Mouse (Mus musculus) MEL (cell line): Measurements from ENCODE around the gene Sdad1. TPM values are rescaled to one million over a fixed set of nuclear protein-coding genes. Genes with fewer than 3 reads are reported as not detected.

ENCODE experiments used
- DNase-seq: peaks from one replicate; pipeline ENCODE4 v3.0.0; 2011; ENCODE audit warnings: low read depth, low spot score
- H3K27ac ChIP-seq: 2 replicates; pipeline ENCODE4 v1.5.1; 2012; ENCODE audit warnings: low read depth, mild to moderate bottlenecking, control low read depth, low read length, moderate library complexity; ENCODE audit not compliant: control insufficient read depth
- H3K27me3 ChIP-seq, 2 experiments: fragments of 150-350 bp in 1 of 2; sonication (generic) in 1 of 2; 2 replicates each; pipeline ENCODE4 v1.6.1; 2012; ENCODE audit warnings: low read length in 2 of 2, mild to moderate bottlenecking in 2 of 2, improper control_type of control experiment in 1 of 2, moderate library complexity in 1 of 2; ENCODE audit not compliant: insufficient read depth in 2 of 2, control insufficient read depth in 1 of 2
- H3K36me3 ChIP-seq, 2 experiments: 2 replicates each; pipeline ENCODE4 v1.6.1; 2012 to 2014; ENCODE audit warnings: low read length in 2 of 2, improper control_type of control experiment in 1 of 2, inconsistent platforms in 1 of 2, mild to moderate bottlenecking in 1 of 2; ENCODE audit not compliant: insufficient read depth in 2 of 2, control insufficient read depth in 1 of 2
- H3K4me1 ChIP-seq, 2 experiments: fragments of 150-350 bp in 1 of 2; sonication (generic) in 1 of 2; 2 replicates each; pipeline ENCODE4 v1.6.1; 2012; ENCODE audit warnings: low read length in 2 of 2, improper control_type of control experiment in 1 of 2, mild to moderate bottlenecking in 1 of 2; ENCODE audit not compliant: insufficient read depth in 2 of 2, control insufficient read depth in 1 of 2
- H3K4me3 ChIP-seq, 2 experiments: fragments of 150-350 bp in 1 of 2; sonication (generic) in 1 of 2; 2 replicates each; pipeline ENCODE4 v1.5.1; 2012; ENCODE audit warnings: low read depth in 2 of 2, low read length in 2 of 2, mild to moderate bottlenecking in 2 of 2, moderate library complexity in 2 of 2, control low read depth in 1 of 2, improper control_type of control experiment in 1 of 2; ENCODE audit not compliant: control insufficient read depth in 1 of 2, insufficient read depth in 1 of 2
- H3K79me2 ChIP-seq: 2 replicates; pipeline ENCODE4 v1.6.1; 2012; ENCODE audit warnings: mild to moderate bottlenecking, low read length, moderate library complexity; ENCODE audit not compliant: control insufficient read depth, poor library complexity, insufficient read depth
- H3K9ac ChIP-seq: 2 replicates; pipeline ENCODE4 v1.6.1; 2012; ENCODE audit warnings: low read depth, mild to moderate bottlenecking, control low read depth, low read length, moderate library complexity; ENCODE audit not compliant: control insufficient read depth, poor library complexity, severe bottlenecking
- H3K9me3 ChIP-seq: fragments of 150-350 bp; sonication (generic); replicated peaks from 2 replicates; pipeline ENCODE4 v1.6.1; 2012; ENCODE audit warnings: mild to moderate bottlenecking, low read length, improper control_type of control experiment, moderate library complexity; ENCODE audit not compliant: insufficient read depth
- BHLHE40 ChIP-seq: IDR thresholded peaks from 2 replicates; pipeline ENCODE4 v1.6.1; 2012; ENCODE audit warnings: low read depth, mild to moderate bottlenecking, inconsistent platforms, low read length, improper control_type of control experiment, borderline replicate concordance
- CHD1 ChIP-seq: IDR thresholded peaks from 2 replicates; pipeline ENCODE4 v1.6.1; 2012; ENCODE audit warnings: low read depth, mild to moderate bottlenecking, inconsistent platforms, low read length, improper control_type of control experiment
- CTCF ChIP-seq, 3 experiments: IDR thresholded peaks in 2 of 3; conservative IDR thresholded peaks in 1 of 3; 2 replicates each; pipeline ENCODE4 v1.5.1; 2011 to 2012; ENCODE audit warnings: low read length in 3 of 3, low read depth in 2 of 3, mild to moderate bottlenecking in 2 of 3, improper control_type of control experiment in 1 of 3, inconsistent platforms in 1 of 3, mixed read lengths in 1 of 3, moderate library complexity in 1 of 3; ENCODE audit not compliant: control insufficient read depth in 1 of 3, insufficient read depth in 1 of 3, poor library complexity in 1 of 3, severe bottlenecking in 1 of 3
- ELF1 ChIP-seq: IDR thresholded peaks from 2 replicates; pipeline ENCODE4 v1.6.1; 2014; ENCODE audit warnings: low read depth, mild to moderate bottlenecking, inconsistent platforms, low read length, improper control_type of control experiment, moderate library complexity
- ETS1 ChIP-seq: IDR thresholded peaks from 2 replicates; pipeline ENCODE4 v1.6.1; 2012; ENCODE audit warnings: low read depth, mild to moderate bottlenecking, inconsistent platforms, low read length, improper control_type of control experiment, moderate library complexity
- GABPA ChIP-seq: IDR thresholded peaks from 2 replicates; pipeline ENCODE4 v1.6.1; 2012; ENCODE audit warnings: low read depth, mild to moderate bottlenecking, inconsistent platforms, low read length, improper control_type of control experiment, moderate library complexity
- GATA1 ChIP-seq: IDR thresholded peaks from 2 replicates; pipeline ENCODE4 v1.6.1; 2011; ENCODE audit warnings: low read depth, low read length, improper control_type of control experiment
- HCFC1 ChIP-seq: IDR thresholded peaks from 2 replicates; pipeline ENCODE4 v1.6.1; 2012; ENCODE audit warnings: low read depth, mild to moderate bottlenecking, inconsistent platforms, low read length, improper control_type of control experiment, moderate library complexity
- JUND ChIP-seq: IDR thresholded peaks from 2 replicates; pipeline ENCODE4 v1.6.1; 2011; ENCODE audit warnings: low read depth, mild to moderate bottlenecking, improper control_type of control experiment, low read length
- KAT2A ChIP-seq: conservative IDR thresholded peaks from 2 replicates; pipeline ENCODE4 v1.6.1; 2012; ENCODE audit warnings: low read depth, low read length, improper control_type of control experiment, inconsistent platforms
- MAFK ChIP-seq: IDR thresholded peaks from 2 replicates; pipeline ENCODE4 v1.6.1; 2011; ENCODE audit warnings: low read depth, mild to moderate bottlenecking, low read length, improper control_type of control experiment, borderline replicate concordance
- MAZ ChIP-seq: IDR thresholded peaks from 2 replicates; pipeline ENCODE4 v1.6.1; 2012; ENCODE audit warnings: low read depth, mild to moderate bottlenecking, inconsistent platforms, low read length, improper control_type of control experiment
- MYC ChIP-seq: IDR thresholded peaks from 2 replicates; pipeline ENCODE4 v1.6.1; 2011; ENCODE audit warnings: low read depth, mild to moderate bottlenecking, low read length, improper control_type of control experiment, moderate library complexity
- NRF1 ChIP-seq: IDR thresholded peaks from 2 replicates; pipeline ENCODE4 v1.6.1; 2014; ENCODE audit warnings: low read depth, mild to moderate bottlenecking, inconsistent platforms, low read length, improper control_type of control experiment, moderate library complexity; ENCODE audit not compliant: poor library complexity, insufficient read depth, severe bottlenecking
- RCOR1 ChIP-seq: IDR thresholded peaks from 2 replicates; pipeline ENCODE4 v1.6.1; 2012; ENCODE audit warnings: low read depth, mild to moderate bottlenecking, inconsistent platforms, low read length, improper control_type of control experiment
- TAL1 ChIP-seq: IDR thresholded peaks from 2 replicates; pipeline ENCODE4 v1.6.1; 2012; ENCODE audit warnings: mild to moderate bottlenecking, inconsistent platforms, low read length, moderate library complexity, mixed read lengths
- ZKSCAN1 ChIP-seq: IDR thresholded peaks from 2 replicates; pipeline ENCODE4 v1.6.1; 2012; ENCODE audit warnings: low read depth, mild to moderate bottlenecking, inconsistent platforms, low read length, improper control_type of control experiment, moderate library complexity
- polyA plus RNA-seq, 2 experiments: library from polyadenylated mRNA; stranded (reverse) in 1 of 2; unstranded in 1 of 2; fragments of >175 nt in 1 of 2; fragments of >200 nt in 1 of 2; gene quantifications; 2 replicates each; pipeline versions ENCODE4 v1.2.1 to v1.2.4; 2012; ENCODE audit warnings: low replicate concordance in 2 of 2, low read depth in 1 of 2; ENCODE audit not compliant: insufficient read length in 2 of 2, insufficient read depth in 1 of 2, missing spikeins in 1 of 2
- total RNA-seq: library from RNA; depleted of rRNA; stranded (reverse); fragments of 300-350 nt; gene quantifications from 2 replicates; pipeline ENCODE4 v1.2.3, GENCODE M21; 2012

Sdad1 gene
- total and polyA plus RNA-seq, 3 experiments = 72.4 to 73.0 TPM; not detected in 1

- Histone ChIP-seq H3K36me3 (no peaks in the 10 kb centered on the region), H3K79me2 (no peaks in the 10 kb centered on the region), H3K4me3 (no peak overlapping the region), H3K9me3 (no peaks in the 10 kb centered on the region), H3K4me1 (peaks cover 0 to 7% of the 10 kb centered on the region in 2 experiments; a peak in 2 of 4 replicates), H3K9ac (no peak overlapping the region), H3K27ac (no peak overlapping the region), H3K27me3 (peaks cover 0 to 2% of the 10 kb centered on the region in 2 experiments; a peak in 1 of 4 replicates)
- TF ChIP-seq ELF1 = no peak
- no peak for TF ChIP-seq BHLHE40
- no peak for TF ChIP-seq JUND
- no peak for TF ChIP-seq KAT2A
- no peak for TF ChIP-seq GABPA
- no peak for TF ChIP-seq MAZ
- no peak for TF ChIP-seq CTCF (IDR thresholded peaks at IDR 0.05 in 2 of 3, conservative IDR thresholded peaks at IDR 0.05 in 1 of 3; ENCODE audit: control insufficient read depth in 1 of 3, insufficient read depth in 1 of 3, low read depth in 2 of 3, low read length in 3 of 3, poor library complexity in 1 of 3, severe bottlenecking in 1 of 3)
- no peak for TF ChIP-seq RCOR1
- no peak for DNase-seq
Measured at GRCm38 (mm10) chr5:92345006-92345405, 34.7 kb upstream of the Sdad1 start.

GRCm38 (mm10) chr5:92340606-92341005, 30.3 kb upstream of the Sdad1 start:
- H3K27me3 ChIP-seq = peaks cover 2 to 10% of the 10 kb centered on the region in 2 experiments
- H3K4me3 ChIP-seq = no peak overlapping the region
- no peak overlapping the region for H3K27ac ChIP-seq
- H3K79me2 ChIP-seq = no peaks in the 10 kb centered on the region
- no peak for DNase-seq
- TF ChIP-seq MYC = no peak
- no peak for TF ChIP-seq HCFC1
- no peak for TF ChIP-seq ZKSCAN1
- TF ChIP-seq CHD1 = no peak
- TF ChIP-seq GATA1 = 0 out of 2 replicates have a peak, but pooled peaks have one; percentile 20
- peak; percentile 81 for TF ChIP-seq BHLHE40
- TF ChIP-seq CTCF (IDR thresholded peaks at IDR 0.05 in 2 of 3, conservative IDR thresholded peaks at IDR 0.05 in 1 of 3; ENCODE audit: control insufficient read depth in 1 of 3, insufficient read depth in 1 of 3, low read depth in 2 of 3, low read length in 3 of 3, poor library complexity in 1 of 3, severe bottlenecking in 1 of 3) = no peak
- no peak for TF ChIP-seq MAFK
- no peak overlapping the region for H3K9ac ChIP-seq
- no peaks in the 10 kb centered on the region for H3K36me3 ChIP-seq
- H3K4me1 ChIP-seq = no peaks in the 10 kb centered on the region
- no peaks in the 10 kb centered on the region for H3K9me3 ChIP-seq

- Histone ChIP-seq H3K4me3 (no peak overlapping the region), H3K79me2 (no peaks in the 10 kb centered on the region), H3K9ac (no peak overlapping the region), H3K4me1 (peaks cover 0 to 7% of the 10 kb centered on the region in 2 experiments; a peak in 2 of 4 replicates), H3K36me3 (peaks cover 0 to 6% of the 10 kb centered on the region in 2 experiments; a peak in 1 of 4 replicates), H3K9me3 (no peaks in the 10 kb centered on the region), H3K27me3 (peaks cover 2 to 12% of the 10 kb centered on the region in 2 experiments; a peak in 3 of 4 replicates)
- no peak for DNase-seq
- TF ChIP-seq MAZ (no peak), TAL1 (no peak), HCFC1 (no peak), BHLHE40 (no peak), ETS1 (no peak), NRF1 (no peak)
- TF ChIP-seq, all 39 proteins: peak for 0
- no peak overlapping the region for H3K27ac ChIP-seq
Measured at GRCm38 (mm10) chr5:92336743-92337142, 26.5 kb upstream of the Sdad1 start.
